Mouse (Mus musculus): ENCODE measurements around the gene Bzw1. TPM values are rescaled to one million over a fixed set of nuclear protein-coding genes. Genes with fewer than 3 reads are reported as not detected.
A peak's percentile ranks its signal among the peaks of the same experiment; 100 is the strongest.

Bzw1 gene
- polyA plus RNA-seq, 1 experiment: 99.2 TPM

DNA sequence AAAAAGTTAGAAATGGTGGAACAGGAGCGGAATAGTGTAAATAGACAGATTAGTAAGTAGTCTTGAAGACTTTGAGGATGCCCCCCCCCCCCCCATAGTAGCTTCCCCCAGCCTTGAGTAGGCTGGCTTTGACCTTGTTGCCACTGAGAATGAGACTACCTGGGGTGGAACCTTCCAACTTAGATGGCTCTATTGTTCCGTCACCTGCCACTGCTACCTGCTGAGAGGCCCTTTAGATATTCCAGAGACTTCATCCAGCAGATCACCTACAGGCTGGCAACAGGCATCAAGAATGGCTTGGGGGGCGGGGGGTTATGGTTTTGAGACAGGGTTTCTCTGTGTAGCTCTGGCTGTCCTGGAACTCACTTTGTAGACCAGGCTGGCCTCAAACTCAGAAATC, 31.9 kb downstream of the Bzw1 start:
- Histone ChIP-seq H3K27me3 (ENCODE audit: control insufficient read depth, insufficient read depth, low read length) (no peaks in the 10 kb centered on the region), H3K4me3 (ENCODE audit: control insufficient read depth, low read depth, low read length) (peak overlapping the region; percentile 100), H3K27ac (ENCODE audit: control insufficient read depth, insufficient read depth, low read depth, low read length) (peak overlapping the region; percentile 12; the same call in 1 of the 2 replicates), H3K36me3 (ENCODE audit: control insufficient read depth, insufficient read depth, low read length) (peaks cover 1% of the 10 kb centered on the region), H3K4me1 (ENCODE audit: control insufficient read depth, insufficient read depth, low read length) (peaks cover 2% of the 10 kb centered on the region; the same call in 1 of the 2 replicates)
- TF ChIP-seq POLR2A (IDR thresholded peaks at IDR 0.05; ENCODE audit: control insufficient read depth, low read depth, low read length) (no peak; the same call in 1 of the 2 replicates), CTCF (IDR thresholded peaks at IDR 0.05; ENCODE audit: control insufficient read depth, insufficient read depth, insufficient replicate concordance, low read depth, low read length) (no peak)

DNA sequence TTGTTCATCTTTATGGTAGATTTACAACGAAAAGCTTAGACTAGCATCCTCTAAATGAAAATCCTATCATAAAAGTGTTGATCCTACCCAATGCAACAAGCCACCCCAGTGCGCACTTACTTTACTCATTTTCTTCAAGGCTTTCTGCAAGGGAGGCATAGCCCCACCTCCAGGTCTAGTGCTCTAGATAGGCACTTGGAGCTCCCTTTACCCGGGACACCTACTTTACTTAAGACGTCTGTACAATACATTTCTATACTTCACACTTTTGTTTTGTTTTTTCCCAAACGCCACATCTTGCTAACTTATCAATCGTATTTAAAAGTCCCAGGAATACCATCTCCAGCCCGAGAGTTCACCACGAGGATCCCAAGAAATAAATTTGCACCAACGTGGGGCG, 52.0 kb downstream of the Bzw1 start:
- peaks cover 3% of the 10 kb centered on the region for H3K4me1 ChIP-seq (ENCODE audit: control insufficient read depth, insufficient read depth, low read length)
- TF ChIP-seq CTCF (IDR thresholded peaks at IDR 0.05; ENCODE audit: control insufficient read depth, insufficient read depth, insufficient replicate concordance, low read depth, low read length) (no peak), POLR2A (IDR thresholded peaks at IDR 0.05; ENCODE audit: control insufficient read depth, low read depth, low read length) (no peak)
- peak overlapping the region; percentile 94 for H3K4me3 ChIP-seq (ENCODE audit: control insufficient read depth, low read depth, low read length)
- no peaks in the 10 kb centered on the region for H3K36me3 ChIP-seq (ENCODE audit: control insufficient read depth, insufficient read depth, low read length)
- no peaks in the 10 kb centered on the region for H3K27me3 ChIP-seq (ENCODE audit: control insufficient read depth, insufficient read depth, low read length)
- peak overlapping the region; percentile 91 for H3K27ac ChIP-seq (ENCODE audit: control insufficient read depth, insufficient read depth, low read depth, low read length)

DNA sequence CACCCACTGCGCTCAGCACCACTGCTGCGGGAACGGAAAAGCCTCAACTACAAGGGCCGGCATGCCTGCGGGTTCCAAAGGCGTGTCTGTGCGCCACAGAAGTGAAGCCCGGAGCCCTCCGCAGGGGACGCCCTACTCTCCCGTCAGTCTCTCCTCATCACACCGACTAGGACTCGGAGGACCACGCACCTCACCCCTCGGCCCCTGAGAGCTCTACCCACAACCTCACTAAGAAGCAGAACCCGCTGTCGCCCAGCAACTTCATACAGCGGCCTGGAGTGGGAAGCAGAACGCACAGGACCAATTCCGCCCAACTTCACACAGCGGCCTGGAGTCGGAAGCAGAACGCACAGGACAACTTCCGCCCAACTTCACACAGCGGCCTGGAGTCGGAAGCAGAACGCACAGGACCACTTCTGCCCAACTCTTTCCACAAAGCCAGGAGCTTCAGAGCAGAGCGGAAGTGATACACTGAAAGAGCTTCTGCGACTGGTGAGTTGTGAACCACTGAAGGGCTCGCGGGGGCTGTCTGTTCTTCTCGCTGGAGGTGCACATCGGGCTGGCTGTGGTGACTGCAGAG, 52.5 kb downstream of the Bzw1 start, which contains the start of the genes Nif3l1 and Ppil3:
Gene Nif3l1 (plus strand): TSS at position 9 of the 580 bp plus-strand sequence.
Gene Ppil3 (minus strand): TSS at position 344 of the 580 bp plus-strand sequence.
- no peaks in the 10 kb centered on the region for H3K36me3 ChIP-seq (ENCODE audit: control insufficient read depth, insufficient read depth, low read length)
- TF ChIP-seq POLR2A (IDR thresholded peaks at IDR 0.05; ENCODE audit: control insufficient read depth, low read depth, low read length): peak; percentile 75; the same call in 1 of the 2 replicates
- no peak for TF ChIP-seq CTCF (IDR thresholded peaks at IDR 0.05; ENCODE audit: control insufficient read depth, insufficient read depth, insufficient replicate concordance, low read depth, low read length)

DNA sequence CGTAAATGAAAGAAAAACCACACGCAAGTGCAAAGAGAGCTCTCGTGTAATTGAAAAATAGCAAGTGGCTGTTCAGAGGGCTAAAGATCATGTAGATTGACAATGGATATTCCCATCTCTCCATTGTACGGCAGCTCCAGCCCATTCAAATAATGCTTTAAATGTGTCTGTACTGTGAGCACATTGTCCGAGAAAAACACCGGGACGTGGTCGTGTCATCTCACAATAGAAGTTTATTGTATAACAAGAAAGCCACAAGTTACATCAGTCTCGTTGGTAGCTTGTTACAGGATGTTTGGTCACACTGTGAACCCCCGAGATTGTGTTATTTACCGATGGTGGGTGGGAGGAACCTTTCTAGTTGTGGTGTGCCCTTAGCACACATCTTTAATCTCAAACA, 53.2 kb downstream of the Bzw1 start:
- Histone ChIP-seq H3K27ac (ENCODE audit: control insufficient read depth, insufficient read depth, low read depth, low read length) (peak overlapping the region; percentile 63), H3K36me3 (ENCODE audit: control insufficient read depth, insufficient read depth, low read length) (no peaks in the 10 kb centered on the region)
- TF ChIP-seq POLR2A (IDR thresholded peaks at IDR 0.05; ENCODE audit: control insufficient read depth, low read depth, low read length) (no peak), CTCF (IDR thresholded peaks at IDR 0.05; ENCODE audit: control insufficient read depth, insufficient read depth, insufficient replicate concordance, low read depth, low read length) (no peak)

More for the DNA sequence above, 52.5 kb downstream of the Bzw1 start, which contains the start of the genes Nif3l1 and Ppil3:
- peaks cover 3% of the 10 kb centered on the region for H3K4me1 ChIP-seq (ENCODE audit: control insufficient read depth, insufficient read depth, low read length)
- peak within 1 kb of the TSS; percentile 94 for H3K4me3 ChIP-seq (ENCODE audit: control insufficient read depth, low read depth, low read length)
- H3K27me3 ChIP-seq (ENCODE audit: control insufficient read depth, insufficient read depth, low read length): no peaks in the 10 kb centered on the region
- H3K27ac ChIP-seq (ENCODE audit: control insufficient read depth, insufficient read depth, low read depth, low read length): peak within 1 kb of the TSS; percentile 91

DNA sequence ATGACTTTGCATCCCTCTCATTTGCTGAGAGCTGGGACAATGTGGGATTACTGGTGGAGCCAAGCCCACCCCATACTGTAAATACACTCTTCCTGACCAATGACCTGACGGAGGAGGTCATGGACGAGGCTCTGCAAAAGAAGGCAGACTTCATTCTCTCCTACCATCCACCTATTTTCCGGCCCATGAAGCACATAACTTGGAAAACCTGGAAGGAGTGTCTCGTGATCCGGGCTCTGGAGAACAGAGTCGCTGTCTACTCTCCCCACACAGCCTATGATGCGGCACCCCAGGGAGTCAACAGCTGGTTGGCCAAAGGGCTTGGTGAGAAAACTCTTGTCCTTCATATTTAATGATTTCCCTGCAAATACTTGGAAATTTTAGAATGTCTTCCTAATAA, 55.1 kb downstream of the Bzw1 start:
- peaks cover 3% of the 10 kb centered on the region for H3K4me1 ChIP-seq (ENCODE audit: control insufficient read depth, insufficient read depth, low read length)
- no peak overlapping the region for H3K4me3 ChIP-seq (ENCODE audit: control insufficient read depth, low read depth, low read length)
- no peaks in the 10 kb centered on the region for H3K27me3 ChIP-seq (ENCODE audit: control insufficient read depth, insufficient read depth, low read length)
- H3K27ac ChIP-seq (ENCODE audit: control insufficient read depth, insufficient read depth, low read depth, low read length): no peak overlapping the region
- H3K36me3 ChIP-seq (ENCODE audit: control insufficient read depth, insufficient read depth, low read length): no peaks in the 10 kb centered on the region; the same call in 1 of the 2 replicates
- no peak for TF ChIP-seq CTCF (IDR thresholded peaks at IDR 0.05; ENCODE audit: control insufficient read depth, insufficient read depth, insufficient replicate concordance, low read depth, low read length)
- no peak for TF ChIP-seq POLR2A (IDR thresholded peaks at IDR 0.05; ENCODE audit: control insufficient read depth, low read depth, low read length)

More for the DNA sequence above, 53.2 kb downstream of the Bzw1 start:
- Histone ChIP-seq H3K4me3 (ENCODE audit: control insufficient read depth, low read depth, low read length) (peak overlapping the region; percentile 94), H3K4me1 (ENCODE audit: control insufficient read depth, insufficient read depth, low read length) (peaks cover 3% of the 10 kb centered on the region), H3K27me3 (ENCODE audit: control insufficient read depth, insufficient read depth, low read length) (no peaks in the 10 kb centered on the region)

DNA sequence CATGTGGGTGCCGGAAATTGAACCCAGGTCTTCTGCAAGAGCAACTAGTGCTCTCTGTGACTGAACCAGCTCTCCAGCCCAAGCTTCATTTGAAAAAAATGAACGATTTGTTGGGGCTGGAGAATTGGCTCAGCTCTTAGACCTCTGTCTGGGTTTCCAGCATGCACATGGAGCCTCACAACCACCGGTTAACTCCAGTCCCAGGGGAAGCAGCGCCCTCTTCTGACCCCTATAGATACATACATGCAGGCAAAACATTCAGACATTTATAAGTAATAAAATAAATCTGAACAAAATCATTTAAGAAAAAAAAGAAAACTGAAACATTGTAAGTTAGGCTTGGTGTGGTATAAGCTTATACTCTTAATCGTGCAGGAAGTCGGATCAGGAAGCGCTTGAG, 55.7 kb downstream of the Bzw1 start:
- Histone ChIP-seq H3K4me1 (ENCODE audit: control insufficient read depth, insufficient read depth, low read length) (peaks cover 3% of the 10 kb centered on the region), H3K27ac (ENCODE audit: control insufficient read depth, insufficient read depth, low read depth, low read length) (no peak overlapping the region), H3K4me3 (ENCODE audit: control insufficient read depth, low read depth, low read length) (no peak overlapping the region), H3K27me3 (ENCODE audit: control insufficient read depth, insufficient read depth, low read length) (no peaks in the 10 kb centered on the region), H3K36me3 (ENCODE audit: control insufficient read depth, insufficient read depth, low read length) (no peaks in the 10 kb centered on the region; the same call in 1 of the 2 replicates)
- no peak for TF ChIP-seq CTCF (IDR thresholded peaks at IDR 0.05; ENCODE audit: control insufficient read depth, insufficient read depth, insufficient replicate concordance, low read depth, low read length)
- no peak for TF ChIP-seq POLR2A (IDR thresholded peaks at IDR 0.05; ENCODE audit: control insufficient read depth, low read depth, low read length)

DNA sequence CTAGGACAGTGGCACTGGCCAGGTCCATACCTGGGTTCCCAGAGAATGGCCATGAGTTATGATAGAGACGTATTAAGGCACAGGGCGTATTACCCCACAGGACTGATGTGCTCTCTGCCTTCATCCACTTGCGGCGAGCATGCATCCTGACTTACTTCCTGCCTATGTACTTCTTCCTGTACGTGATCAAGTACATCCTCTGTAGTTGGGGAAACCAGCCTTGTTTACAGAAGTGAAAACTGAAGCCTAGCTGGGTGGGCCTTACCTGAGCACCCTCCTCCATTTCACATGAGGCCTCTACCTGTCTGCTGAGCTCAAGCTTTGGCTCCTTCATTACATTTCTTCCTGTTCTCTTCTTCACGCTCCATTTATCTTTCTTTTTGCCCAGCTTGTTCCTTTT, 61.6 kb downstream of the Bzw1 start:
- no peak for TF ChIP-seq CTCF (IDR thresholded peaks at IDR 0.05; ENCODE audit: control insufficient read depth, insufficient read depth, insufficient replicate concordance, low read depth, low read length)
- no peak for TF ChIP-seq POLR2A (IDR thresholded peaks at IDR 0.05; ENCODE audit: control insufficient read depth, low read depth, low read length)
- Histone ChIP-seq H3K4me1 (ENCODE audit: control insufficient read depth, insufficient read depth, low read length) (no peaks in the 10 kb centered on the region), H3K36me3 (ENCODE audit: control insufficient read depth, insufficient read depth, low read length) (no peaks in the 10 kb centered on the region; the same call in 1 of the 2 replicates), H3K27ac (ENCODE audit: control insufficient read depth, insufficient read depth, low read depth, low read length) (no peak overlapping the region), H3K4me3 (ENCODE audit: control insufficient read depth, low read depth, low read length) (no peak overlapping the region), H3K27me3 (ENCODE audit: control insufficient read depth, insufficient read depth, low read length) (no peaks in the 10 kb centered on the region)

Other genes starting within 250 kb of the Bzw1 start
- 1.0 and 1.6 TPM in 2 replicates for gene Aox4, start 182.5 kb upstream of the Bzw1 start, polyA plus RNA-seq (2012; rRNA removed)
- gene Aox2, start 114.6 kb upstream of the Bzw1 start, polyA plus RNA-seq (2012; rRNA removed): 0.27 and 0.31 TPM in 2 replicates
- 20.8 and 27.8 TPM in 2 replicates for gene Clk1, start 31.2 kb downstream of the Bzw1 start, polyA plus RNA-seq (2012; rRNA removed)
- gene Nif3l1, start 52.3 kb downstream of the Bzw1 start, polyA plus RNA-seq (2012; rRNA removed): 8.0 and 8.3 TPM in 2 replicates
- 13.4 and 14.8 TPM in 2 replicates for gene Ppil3, start 52.6 kb downstream of the Bzw1 start, polyA plus RNA-seq (2012; rRNA removed)
- gene Orc2, start 112.2 kb downstream of the Bzw1 start, polyA plus RNA-seq (2012; rRNA removed): 10.5 and 12.8 TPM in 2 replicates
- 2.6 and 3.8 TPM in 2 replicates for gene Fam126b, start 193.4 kb downstream of the Bzw1 start, polyA plus RNA-seq (2012; rRNA removed)
- 37.6 and 40.4 TPM in 2 replicates for gene Ndufb3, start 193.5 kb downstream of the Bzw1 start, polyA plus RNA-seq (2012; rRNA removed)